Mouse (Mus musculus): ENCODE results near the gene Atrip.

The Atrip gene

GRCm38 (mm10) chr9:109073661-109074573, at the start of gene Atrip:
Gene Atrip, minus strand, starts transcription at chr9:109074124.
- DNase-seq (ENCODE audit: low spot score) = peak; percentile 85

DNA sequence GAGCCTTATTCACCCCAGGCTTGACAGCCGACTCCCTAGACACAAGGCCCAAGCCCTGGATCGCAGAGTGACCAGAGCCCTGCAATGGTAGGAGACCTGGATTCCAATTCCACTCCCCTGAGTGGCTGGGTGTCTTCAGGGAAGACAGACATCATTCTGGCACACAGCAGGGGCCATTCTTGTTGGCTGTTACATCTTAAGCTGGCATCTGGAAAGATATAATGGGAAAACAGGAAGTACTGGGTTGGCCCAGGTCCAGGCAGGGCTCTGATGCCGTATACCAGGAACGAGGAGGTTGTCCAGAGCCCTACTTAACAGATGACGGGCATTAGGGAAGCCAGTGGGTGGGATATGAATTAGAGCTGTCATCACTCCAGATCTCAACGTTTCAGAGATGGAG, 49.3 kb upstream of the Atrip start:
- DNase-seq (ENCODE audit: low spot score) = no peak

GRCm38 (mm10) chr9:109122553-109123085, 48.7 kb upstream of the Atrip start:
- DNase-seq (ENCODE audit: low spot score) = peak; percentile 13

DNA sequence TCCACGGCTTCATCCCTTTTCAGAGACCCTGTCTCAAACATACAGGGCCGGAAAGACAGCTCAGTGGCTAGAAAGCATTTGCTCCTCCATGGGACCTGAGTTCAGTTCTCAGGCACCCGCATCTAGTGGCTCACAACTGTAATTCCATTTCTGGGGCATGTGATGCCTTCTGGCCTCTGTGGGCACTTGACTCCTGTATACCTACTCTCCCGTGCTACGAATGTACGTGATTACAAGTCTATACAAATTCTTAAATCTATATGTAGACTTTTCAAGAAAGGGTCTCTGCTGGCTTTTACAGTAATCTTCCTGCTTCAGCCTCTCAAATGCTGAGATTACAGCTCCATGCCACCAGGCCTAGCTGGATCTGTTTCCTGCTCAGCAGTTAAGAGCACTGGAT, 47.0 kb upstream of the Atrip start:
- DNase-seq (ENCODE audit: low spot score) = no peak

DNA sequence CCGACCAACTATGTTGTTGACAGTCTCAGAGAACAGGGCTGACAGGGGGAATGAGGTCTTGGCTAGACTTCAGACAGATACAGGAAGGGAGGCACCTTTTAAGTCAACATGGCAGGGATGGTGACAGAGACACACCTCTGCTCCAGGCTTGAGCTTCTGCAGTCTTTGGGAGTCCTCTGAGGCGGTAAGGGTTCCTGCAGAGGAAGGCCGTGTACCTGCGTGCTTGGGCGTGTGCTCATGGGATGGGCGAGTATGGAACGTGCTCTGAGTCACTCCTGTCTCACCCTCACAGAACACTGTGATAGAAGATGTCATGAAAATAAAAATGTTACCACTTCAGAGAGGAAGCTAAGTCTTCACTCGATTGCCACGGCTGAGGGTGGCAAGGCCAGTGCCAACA, 45.6 kb upstream of the Atrip start:
- no peak for DNase-seq (ENCODE audit: low spot score)

DNA sequence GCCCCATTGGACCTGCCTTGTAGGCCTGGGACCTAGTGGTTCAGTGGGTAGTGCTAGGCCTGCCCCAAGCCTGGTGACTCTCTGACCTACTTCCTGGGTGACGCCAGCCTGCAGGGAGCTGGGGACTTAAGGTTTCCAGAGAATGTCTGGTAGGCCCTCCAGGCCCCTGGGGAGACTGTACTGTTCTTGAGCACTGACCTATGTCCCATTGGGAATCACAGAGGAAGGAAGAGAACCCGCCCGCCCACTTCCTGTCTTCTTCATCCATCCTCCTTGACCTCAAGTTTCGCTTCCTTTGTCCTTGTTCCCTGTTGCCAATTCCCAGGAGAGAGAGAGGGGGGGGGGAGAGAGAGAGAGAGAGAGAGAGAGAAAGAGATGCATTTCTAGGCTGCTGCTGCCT, 44.2 kb upstream of the Atrip start:
- DNase-seq (ENCODE audit: low spot score) = no peak

DNA sequence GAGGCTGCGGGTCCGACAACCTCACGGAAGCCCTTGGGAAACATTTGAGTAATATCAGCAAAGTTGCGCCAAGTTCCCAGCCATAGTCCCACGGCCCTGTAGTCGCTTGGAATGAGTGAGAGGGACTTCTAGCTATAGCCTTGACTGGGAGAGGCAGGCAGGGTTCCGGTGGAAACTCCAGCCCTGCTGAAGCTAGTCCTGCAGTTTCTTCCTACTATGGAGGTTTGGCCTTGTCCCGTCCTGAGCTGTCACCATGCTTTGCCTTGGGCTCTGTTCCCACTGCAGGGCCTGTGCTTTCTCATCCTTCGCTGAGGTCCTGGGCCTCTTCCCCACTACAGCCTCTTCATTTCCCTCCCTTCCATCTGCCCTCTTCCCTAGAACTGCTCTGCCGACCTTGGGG, 42.3 kb upstream of the Atrip start:
- DNase-seq (ENCODE audit: low spot score) = no peak

DNA sequence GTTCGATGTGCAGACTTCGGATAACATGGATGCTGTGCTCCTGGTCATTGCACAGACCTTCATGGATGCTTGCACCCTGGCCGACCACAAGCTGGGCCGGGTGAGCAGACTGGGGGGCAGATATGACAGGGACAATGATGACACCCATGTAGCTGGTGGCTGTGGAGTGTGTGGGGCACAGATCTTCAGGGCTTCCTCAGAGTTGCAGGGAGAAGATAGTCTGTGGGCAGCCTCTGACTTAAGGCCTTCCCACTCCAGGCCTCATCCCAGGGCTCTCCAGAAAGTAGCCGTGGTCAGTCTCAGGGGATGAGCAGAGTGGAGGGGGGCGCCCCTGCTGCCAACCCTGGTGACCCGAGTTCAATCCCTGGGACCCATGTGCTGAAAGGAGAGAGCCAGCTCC, 40.9 kb upstream of the Atrip start:
- DNase-seq (ENCODE audit: low spot score) = no peak

DNA sequence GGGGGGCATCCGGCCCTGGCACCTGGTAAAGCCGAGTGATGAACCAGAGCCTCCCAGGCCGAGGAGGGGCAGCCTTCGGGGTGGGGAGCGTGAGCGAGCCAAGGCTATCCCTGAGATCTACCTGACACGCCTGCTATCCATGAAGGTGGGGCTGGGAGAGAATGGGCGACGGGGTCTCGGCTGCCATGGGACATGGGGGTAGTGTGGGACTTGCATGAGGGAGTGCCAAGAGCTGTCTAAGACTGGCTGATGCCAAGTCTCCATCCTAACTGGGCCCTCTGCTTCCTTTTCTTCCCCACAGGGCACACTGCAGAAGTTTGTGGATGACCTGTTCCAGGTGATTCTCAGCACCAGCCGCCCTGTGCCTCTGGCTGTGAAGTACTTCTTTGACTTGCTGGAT, 40.4 kb upstream of the Atrip start:
- DNase-seq (ENCODE audit: low spot score) = no peak

- no peak for DNase-seq (ENCODE audit: low spot score)
These were observed 39.4 kb upstream of the Atrip start for GRCm38 (mm10) chr9:109113331-109113730.

DNA sequence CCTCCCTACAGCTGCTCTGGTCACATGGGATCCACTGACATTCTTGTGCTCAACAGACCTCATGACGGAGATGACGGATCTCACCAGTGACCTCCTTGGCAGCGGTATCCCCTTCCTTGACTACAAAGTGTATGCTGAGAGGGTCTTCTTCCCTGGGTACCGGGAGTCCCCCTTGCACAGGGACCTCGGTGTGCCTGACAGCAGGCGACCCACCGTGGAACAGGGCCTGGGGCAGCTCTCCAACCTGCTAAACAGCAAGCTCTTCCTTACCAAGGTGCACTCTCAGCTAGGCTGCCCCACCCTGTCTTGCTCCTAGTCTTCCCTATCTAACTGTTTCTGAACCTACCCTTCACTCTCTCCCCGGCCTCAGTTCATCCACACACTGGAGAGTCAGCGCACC, 37.7 kb upstream of the Atrip start:
- DNase-seq (ENCODE audit: low spot score) = no peak

GRCm38 (mm10) chr9:109111101-109111500, 37.2 kb upstream of the Atrip start:
- no peak for DNase-seq (ENCODE audit: low spot score)

- DNase-seq (ENCODE audit: low spot score) = no peak
These were observed 36.3 kb upstream of the Atrip start for GRCm38 (mm10) chr9:109110240-109110639.

GRCm38 (mm10) chr9:109107341-109107740, 33.4 kb upstream of the Atrip start:
- DNase-seq (ENCODE audit: low spot score) = no peak

GRCm38 (mm10) chr9:109105648-109106047, 31.7 kb upstream of the Atrip start:
- no peak for DNase-seq (ENCODE audit: low spot score)

DNA sequence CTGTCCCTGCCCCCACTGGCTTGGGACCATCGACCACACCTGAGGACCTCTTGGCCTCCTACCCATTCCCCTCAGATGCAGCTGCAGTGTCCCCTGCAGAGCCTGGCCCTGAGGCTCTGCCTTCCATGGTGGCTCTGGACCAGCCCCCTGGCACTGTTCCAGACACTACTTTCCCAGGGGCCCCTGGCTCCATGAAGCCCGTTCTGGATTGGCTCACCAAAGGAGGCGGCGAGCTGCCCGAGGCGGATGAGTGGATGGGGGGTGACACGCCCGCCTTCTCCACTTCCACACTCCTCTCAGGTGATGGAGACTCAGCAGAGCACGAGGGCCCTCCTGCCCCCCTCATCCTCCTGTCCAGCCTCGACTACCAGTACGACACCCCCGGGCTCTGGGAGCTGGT, 31.1 kb upstream of the Atrip start:
- no peak for DNase-seq (ENCODE audit: low spot score)

GRCm38 (mm10) chr9:109104083-109104482, 30.2 kb upstream of the Atrip start:
- DNase-seq (ENCODE audit: low spot score) = no peak

- no peak for DNase-seq (ENCODE audit: low spot score)
These were observed 29.3 kb upstream of the Atrip start for GRCm38 (mm10) chr9:109103250-109103649.

DNA sequence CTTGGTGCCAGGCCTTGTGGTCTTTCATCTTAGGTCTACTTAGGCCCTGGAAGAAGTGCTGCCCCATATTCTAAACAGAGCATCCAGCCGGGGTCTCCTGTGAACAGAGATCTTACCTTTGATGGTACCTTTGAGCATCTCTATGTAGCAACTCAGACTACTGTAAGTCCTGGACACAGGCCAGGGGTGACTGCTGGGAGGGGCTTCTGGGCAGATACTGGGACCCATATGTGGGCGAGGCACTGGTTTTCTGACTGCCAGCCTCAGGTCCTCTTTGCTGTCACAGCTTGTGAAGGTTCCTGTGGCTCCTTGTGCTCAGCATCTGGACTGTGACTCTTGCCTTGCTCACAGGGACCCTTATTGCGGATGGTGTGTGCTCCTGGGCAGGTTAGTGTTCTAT, 28.6 kb upstream of the Atrip start:
- DNase-seq (ENCODE audit: low spot score) = no peak

GRCm38 (mm10) chr9:109101933-109102445, 28.1 kb upstream of the Atrip start:
- no peak for DNase-seq (ENCODE audit: low spot score)

DNA sequence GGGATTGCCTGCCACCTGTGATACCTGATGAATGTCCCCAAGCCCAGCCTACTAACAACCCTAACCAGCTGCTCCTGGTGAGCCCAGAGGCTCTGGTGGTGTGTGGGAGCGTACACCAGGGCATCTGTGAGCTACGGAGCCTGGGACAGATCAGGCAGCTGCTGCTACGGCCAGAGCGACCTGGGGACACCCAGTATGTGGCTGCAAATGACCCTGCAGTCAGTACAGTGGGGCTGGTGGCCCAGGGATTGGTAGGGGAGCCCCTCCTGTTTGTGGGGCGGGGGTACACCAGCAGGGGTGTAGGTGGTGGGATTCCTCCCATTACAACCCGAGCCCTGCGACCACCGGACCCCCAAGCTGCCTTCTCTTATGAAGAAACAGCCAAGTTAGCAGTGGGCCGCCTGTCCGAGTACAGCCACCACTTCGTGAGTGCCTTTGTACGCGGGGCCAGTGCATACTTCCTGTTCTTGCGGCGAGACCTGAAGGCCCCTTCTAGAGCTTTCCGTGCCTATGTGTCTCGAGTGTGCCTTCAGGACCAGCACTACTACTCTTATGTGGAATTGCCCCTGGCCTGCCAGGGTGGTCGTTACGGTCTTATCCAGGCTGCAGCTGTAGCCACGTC, 26.5 kb upstream of the Atrip start:
- DNase-seq (ENCODE audit: low spot score) = no peak

DNA sequence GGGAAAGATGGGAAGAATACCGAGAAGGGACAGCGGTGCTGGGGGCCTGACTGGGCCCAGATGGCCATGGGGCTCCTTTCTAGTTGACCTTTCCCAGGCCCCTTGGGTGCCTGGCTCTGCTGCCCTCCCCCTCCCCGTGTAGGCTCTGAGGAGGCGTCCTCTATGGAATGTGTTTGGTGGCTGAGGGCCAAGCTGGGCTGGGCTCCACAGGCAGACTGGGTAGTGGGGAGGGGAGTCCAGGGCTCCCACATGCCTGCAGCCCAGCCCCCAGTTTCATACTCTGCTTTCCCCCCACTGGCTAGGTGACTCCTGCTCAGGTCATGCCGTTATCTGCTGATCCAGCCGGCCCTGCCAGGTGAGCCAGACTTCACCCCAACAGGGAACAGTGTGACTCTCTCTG, 25.0 kb upstream of the Atrip start:
- no peak for DNase-seq (ENCODE audit: low spot score)

- DNase-seq (ENCODE audit: low spot score) = no peak
These were observed 24.4 kb upstream of the Atrip start for GRCm38 (mm10) chr9:109098366-109098765.
